Mouse (Mus musculus): ENCODE measurements around the gene 2610021A01Rik. TPM values are rescaled to one million over a fixed set of nuclear protein-coding genes. Genes with fewer than 3 reads are reported as not detected.
"Not testable (repeated sequence)": the region's sequence is repeated elsewhere in the genome, so short reads cannot be mapped to it uniquely, and the experiment has no call there.

Gene 2610021A01Rik
- polyA plus RNA-seq (2015; fragmentation: Nextera tagmentation; extraction: Ambion mirVana), result 6.3 and 6.8 TPM in 2 replicates

GRCm38 (mm10) chr7:41599034-41599813 lies at the start of gene 2610021A01Rik:
Gene 2610021A01Rik (plus strand): TSS chr7:41599230.
- no peaks in the 10 kb centered on the region for H3K27me3 ChIP-seq
- no peaks in the 10 kb centered on the region for H3K9me3 ChIP-seq (replicated peaks)
- peak within 1 kb of the TSS; percentile 62 for H3K9ac ChIP-seq
- peaks cover 6% of the 10 kb centered on the region for H3K4me1 ChIP-seq (replicated peaks)
- peak within 1 kb of the TSS; percentile 59 for H3K27ac ChIP-seq
- under 1% methylated on average over 41 of the region's 41 CpGs for WGBS
- H3K36me3 ChIP-seq, result no peaks in the 10 kb centered on the region
- peak within 1 kb of the TSS; percentile 64 for H3K4me3 ChIP-seq
- H3K4me2 ChIP-seq, result peak within 1 kb of the TSS; percentile 72
- ATAC-seq (replicated peaks; ENCODE audit: insufficient number of reproducible peaks, insufficient read depth, low FRiP score, low read depth), result peak; percentile 98

GRCm38 (mm10) chr7:41560681-41561080 lies 38.3 kb upstream of the 2610021A01Rik start:
- ATAC-seq (replicated peaks; ENCODE audit: insufficient number of reproducible peaks, insufficient read depth, low FRiP score, low read depth), result no peak
- Histone ChIP-seq H3K27ac (no peak overlapping the region), H3K27me3 (no peaks in the 10 kb centered on the region), H3K9me3 (replicated peaks) (peaks cover 5% of the 10 kb centered on the region; the same call in 1 of the 2 replicates), H3K4me2 (no peak overlapping the region), H3K4me3 (no peak overlapping the region), H3K36me3 (no peaks in the 10 kb centered on the region), H3K9ac (no peak overlapping the region), H3K4me1 (replicated peaks) (no peaks in the 10 kb centered on the region)
- WGBS, result 59% methylated on average over 8 of the region's 8 CpGs

- ATAC-seq (replicated peaks; ENCODE audit: insufficient number of reproducible peaks, insufficient read depth, low FRiP score, low read depth); H3K27me3 ChIP-seq: not testable (repeated sequence)
Measured at GRCm38 (mm10) chr7:41573562-41573961, 25.5 kb upstream of the 2610021A01Rik start, which contains the start of gene Gm6871. Gene Gm6871 (minus strand): TSS chr7:41573662.

GRCm38 (mm10) chr7:41577956-41578355 lies 21.1 kb upstream of the 2610021A01Rik start:
- WGBS, result 90% methylated on average over 2 of the region's 2 CpGs
- no peak overlapping the region for H3K9ac ChIP-seq
- H3K4me2 ChIP-seq, result no peak overlapping the region
- no peak for ATAC-seq (replicated peaks; ENCODE audit: insufficient number of reproducible peaks, insufficient read depth, low FRiP score, low read depth)
- no peaks in the 10 kb centered on the region for H3K4me1 ChIP-seq (replicated peaks)
- H3K27ac ChIP-seq, result no peak overlapping the region
- H3K36me3 ChIP-seq, result no peaks in the 10 kb centered on the region
- no peaks in the 10 kb centered on the region; the same call in 1 of the 2 replicates for H3K9me3 ChIP-seq (replicated peaks)
- no peak overlapping the region for H3K4me3 ChIP-seq
- no peaks in the 10 kb centered on the region for H3K27me3 ChIP-seq

More at GRCm38 (mm10) chr7:41573562-41573961, 25.5 kb upstream of the 2610021A01Rik start, which contains the start of gene Gm6871:
- H3K36me3 ChIP-seq; H3K27ac ChIP-seq; H3K4me2 ChIP-seq; H3K4me3 ChIP-seq; H3K4me1 ChIP-seq (replicated peaks); H3K9ac ChIP-seq; H3K9me3 ChIP-seq (replicated peaks): not testable (repeated sequence)
- 77% methylated on average over 6 of the region's 6 CpGs for WGBS

GRCm38 (mm10) chr7:41582028-41582427 lies 17.0 kb upstream of the 2610021A01Rik start:
- Histone ChIP-seq H3K27ac (no peak overlapping the region), H3K4me2 (no peak overlapping the region), H3K4me3 (no peak overlapping the region), H3K36me3 (no peaks in the 10 kb centered on the region), H3K9ac (no peak overlapping the region), H3K9me3 (replicated peaks) (no peaks in the 10 kb centered on the region; the same call in 1 of the 2 replicates), H3K27me3 (no peaks in the 10 kb centered on the region), H3K4me1 (replicated peaks) (no peaks in the 10 kb centered on the region)
- no peak for ATAC-seq (replicated peaks; ENCODE audit: insufficient number of reproducible peaks, insufficient read depth, low FRiP score, low read depth)

GRCm38 (mm10) chr7:41587831-41588230 lies 11.2 kb upstream of the 2610021A01Rik start:
- H3K27me3 ChIP-seq; ATAC-seq (replicated peaks; ENCODE audit: insufficient number of reproducible peaks, insufficient read depth, low FRiP score, low read depth); H3K9ac ChIP-seq; H3K4me3 ChIP-seq; H3K4me2 ChIP-seq; H3K36me3 ChIP-seq; H3K4me1 ChIP-seq (replicated peaks); H3K9me3 ChIP-seq (replicated peaks); H3K27ac ChIP-seq: not testable (repeated sequence)

- Histone ChIP-seq H3K4me2 (peak overlapping the region; percentile 72), H3K9ac (peak overlapping the region; percentile 62; the same call in 1 of the 2 replicates), H3K27me3 (no peaks in the 10 kb centered on the region), H3K4me1 (replicated peaks) (peaks cover 6% of the 10 kb centered on the region), H3K4me3 (peak overlapping the region; percentile 64), H3K36me3 (no peaks in the 10 kb centered on the region), H3K9me3 (replicated peaks) (no peaks in the 10 kb centered on the region), H3K27ac (peak overlapping the region; percentile 59; the same call in 1 of the 2 replicates)
- ATAC-seq (replicated peaks; ENCODE audit: insufficient number of reproducible peaks, insufficient read depth, low FRiP score, low read depth), result no peak
- 43% methylated on average over 5 of the region's 5 CpGs for WGBS
Measured at GRCm38 (mm10) chr7:41598615-41599014, 415 bp upstream of the 2610021A01Rik start.

GRCm38 (mm10) chr7:41599932-41600548 lies 1.0 kb downstream of the 2610021A01Rik start:
- WGBS, result 17% methylated on average over 3 of the region's 3 CpGs
- no peak overlapping the region for H3K27ac ChIP-seq
- H3K4me3 ChIP-seq, result peak overlapping the region; percentile 64
- H3K9me3 ChIP-seq (replicated peaks), result no peaks in the 10 kb centered on the region
- H3K4me1 ChIP-seq (replicated peaks), result peaks cover 6% of the 10 kb centered on the region
- no peaks in the 10 kb centered on the region for H3K27me3 ChIP-seq
- peak overlapping the region; percentile 72 for H3K4me2 ChIP-seq
- H3K9ac ChIP-seq, result peak overlapping the region; percentile 62
- no peaks in the 10 kb centered on the region for H3K36me3 ChIP-seq
- no peak for ATAC-seq (replicated peaks; ENCODE audit: insufficient number of reproducible peaks, insufficient read depth, low FRiP score, low read depth)

- no peaks in the 10 kb centered on the region for H3K4me1 ChIP-seq (replicated peaks)
- H3K9ac ChIP-seq, result no peak overlapping the region
- no peaks in the 10 kb centered on the region for H3K9me3 ChIP-seq (replicated peaks)
- no peak overlapping the region for H3K27ac ChIP-seq
- no peaks in the 10 kb centered on the region for H3K27me3 ChIP-seq
- 74% methylated on average over 3 of the region's 3 CpGs for WGBS
- peaks cover 27% of the 10 kb centered on the region for H3K36me3 ChIP-seq
- H3K4me3 ChIP-seq, result no peak overlapping the region
- no peak for ATAC-seq (replicated peaks; ENCODE audit: insufficient number of reproducible peaks, insufficient read depth, low FRiP score, low read depth)
- no peak overlapping the region for H3K4me2 ChIP-seq
Measured at GRCm38 (mm10) chr7:41611654-41612053, 12.6 kb downstream of the 2610021A01Rik start.

GRCm38 (mm10) chr7:41616241-41616640 lies 17.2 kb downstream of the 2610021A01Rik start:
- ATAC-seq (replicated peaks; ENCODE audit: insufficient number of reproducible peaks, insufficient read depth, low FRiP score, low read depth); H3K4me3 ChIP-seq; H3K4me1 ChIP-seq (replicated peaks); H3K27ac ChIP-seq; H3K4me2 ChIP-seq; H3K9ac ChIP-seq; H3K27me3 ChIP-seq; H3K9me3 ChIP-seq (replicated peaks): not testable (repeated sequence)
- 90% methylated on average over 1 of the region's 1 CpGs for WGBS
- H3K36me3 ChIP-seq, result peaks cover 27% of the 10 kb centered on the region

GRCm38 (mm10) chr7:41632409-41633220 lies 33.6 kb downstream of the 2610021A01Rik start, which contains the start of gene Zfp788:
Gene Zfp788 (plus strand): TSS chr7:41633203.
- WGBS, result 2% methylated on average over 27 of the region's 27 CpGs
- Histone ChIP-seq H3K4me2 (peak within 1 kb of the TSS; percentile 95), H3K9ac (peak within 1 kb of the TSS; percentile 75), H3K9me3 (replicated peaks) (no peaks in the 10 kb centered on the region), H3K4me1 (replicated peaks) (peaks cover 8% of the 10 kb centered on the region; the same call in 1 of the 2 replicates), H3K4me3 (peak within 1 kb of the TSS; percentile 86), H3K27ac (peak within 1 kb of the TSS; percentile 99), H3K27me3 (no peaks in the 10 kb centered on the region), H3K36me3 (peaks cover 20% of the 10 kb centered on the region)
- peak; percentile 98 for ATAC-seq (replicated peaks; ENCODE audit: insufficient number of reproducible peaks, insufficient read depth, low FRiP score, low read depth)

Data from heart, embryonic 15.5 days (tissue).